Mouse (Mus musculus) Muller cell, postnatal 12 days (primary cell): ENCODE results near the gene Rnf38.

ENCODE experiments used
- DNase-seq: peaks from one replicate; pipeline ENCODE4 v3.0.0-alpha.2; 2015; ENCODE audit errors: inconsistent ontology term

The Rnf38 gene

GRCm38 (mm10) chr4:44119410-44120201, 114.0 kb downstream of the Rnf38 start:
- no peak for DNase-seq

GRCm38 (mm10) chr4:44115046-44115445, 118.5 kb downstream of the Rnf38 start:
- no peak for DNase-seq

GRCm38 (mm10) chr4:44113393-44114138, 120.0 kb downstream of the Rnf38 start:
- no peak for DNase-seq

GRCm38 (mm10) chr4:44112741-44113140, 120.8 kb downstream of the Rnf38 start:
- DNase-seq, result no peak

- no peak for DNase-seq
These were observed 122.8 kb downstream of the Rnf38 start for GRCm38 (mm10) chr4:44110771-44111170.

GRCm38 (mm10) chr4:44108297-44108696, 125.3 kb downstream of the Rnf38 start:
- no peak for DNase-seq

- no peak for DNase-seq
These were observed 126.2 kb downstream of the Rnf38 start for GRCm38 (mm10) chr4:44107339-44107738.

GRCm38 (mm10) chr4:44106297-44106821, 127.2 kb downstream of the Rnf38 start:
- DNase-seq, result peak; percentile 46

GRCm38 (mm10) chr4:44104195-44104917, 129.2 kb downstream of the Rnf38 start:
- no peak for DNase-seq

- no peak for DNase-seq
These were observed 130.0 kb downstream of the Rnf38 start for GRCm38 (mm10) chr4:44103620-44104019.

GRCm38 (mm10) chr4:44097576-44098335, 135.8 kb downstream of the Rnf38 start:
- DNase-seq, result no peak

GRCm38 (mm10) chr4:44094475-44094874, 139.1 kb downstream of the Rnf38 start:
- DNase-seq, result no peak

- no peak for DNase-seq
These were observed 141.2 kb downstream of the Rnf38 start for GRCm38 (mm10) chr4:44092359-44092758.

- no peak for DNase-seq
These were observed 148.0 kb downstream of the Rnf38 start for GRCm38 (mm10) chr4:44085566-44085965.

- no peak for DNase-seq
These were observed 148.8 kb downstream of the Rnf38 start for GRCm38 (mm10) chr4:44084602-44085325.

GRCm38 (mm10) chr4:44083945-44084344, 149.6 kb downstream of the Rnf38 start, which contains the start of gene Gne:
Gene Gne, minus strand, starts transcription at chr4:44084177.
- DNase-seq, result no peak

- no peak for DNase-seq
These were observed 155.1 kb downstream of the Rnf38 start for GRCm38 (mm10) chr4:44078358-44078933.
